Mouse (Mus musculus) liver, embryonic 12.5 days (tissue): Measurements from ENCODE around the gene Gm14459. TPM values are rescaled to one million over a fixed set of nuclear protein-coding genes. Genes with fewer than 3 reads are reported as not detected.
"Not testable (repeated sequence)": the region's sequence is repeated elsewhere in the genome, so short reads cannot be mapped to it uniquely, and the experiment has no call there.

ENCODE experiments used
- ATAC-seq: fragments of 200-750 bp; cut with Nextera tagmentation; 2 replicates; pipeline ENCODE4 v1.8.0; 2017; ENCODE audit warnings: moderate number of reproducible peaks, mild to moderate bottlenecking, moderate library complexity
- H3K27ac ChIP-seq: fragments of 300-500 bp; sonication (generic); 2 replicates; pipeline ENCODE4 v1.5.1; 2016; ENCODE audit warnings: mild to moderate bottlenecking
- H3K27me3 ChIP-seq: fragments of 300-500 bp; sonication (generic); replicated peaks from 2 replicates; pipeline ENCODE4 v1.6.1; 2016; ENCODE audit warnings: mild to moderate bottlenecking, moderate library complexity
- H3K36me3 ChIP-seq: fragments of 300-500 bp; sonication (generic); 2 replicates; pipeline ENCODE4 v1.6.1; 2016; ENCODE audit warnings: mild to moderate bottlenecking, moderate library complexity
- H3K4me1 ChIP-seq: fragments of 300-500 bp; sonication (generic); 2 replicates; pipeline ENCODE4 v1.6.1; 2016
- H3K4me2 ChIP-seq: fragments of 300-500 bp; sonication (generic); 2 replicates; pipeline ENCODE4 v1.6.1; 2016; ENCODE audit warnings: mild to moderate bottlenecking, moderate library complexity
- H3K4me3 ChIP-seq: fragments of 300-500 bp; sonication (generic); 2 replicates; pipeline ENCODE4 v1.5.1; 2016; ENCODE audit warnings: mild to moderate bottlenecking, moderate library complexity
- H3K9ac ChIP-seq: fragments of 300-500 bp; sonication (generic); 2 replicates; pipeline ENCODE4 v1.6.1; 2016; ENCODE audit warnings: mild to moderate bottlenecking, moderate library complexity
- H3K9me3 ChIP-seq: fragments of 300-500 bp; sonication (generic); replicated peaks from 2 replicates; pipeline ENCODE4 v1.6.1; 2016; ENCODE audit warnings: mild to moderate bottlenecking, moderate library complexity
- WGBS: fragments of 180-500 bp; shearing (Covaris S2); methylation state at CpG from one replicate; pipeline ENCODE4 v1.1.7; 2016; ENCODE audit not compliant: insufficient replicate concordance; 5-methylcytosine and 5-hydroxymethylcytosine counted together
- polyA plus RNA-seq: library from polyadenylated mRNA; unstranded; fragments of >200 nt; fragmentation: Nextera tagmentation; extraction: Ambion mirVana; gene quantifications from 2 replicates; pipeline ENCODE4 v1.2.1, GENCODE M21; 2016

Gene Gm14459
- polyA plus RNA-seq, result not detected in 2 replicates

DNA sequence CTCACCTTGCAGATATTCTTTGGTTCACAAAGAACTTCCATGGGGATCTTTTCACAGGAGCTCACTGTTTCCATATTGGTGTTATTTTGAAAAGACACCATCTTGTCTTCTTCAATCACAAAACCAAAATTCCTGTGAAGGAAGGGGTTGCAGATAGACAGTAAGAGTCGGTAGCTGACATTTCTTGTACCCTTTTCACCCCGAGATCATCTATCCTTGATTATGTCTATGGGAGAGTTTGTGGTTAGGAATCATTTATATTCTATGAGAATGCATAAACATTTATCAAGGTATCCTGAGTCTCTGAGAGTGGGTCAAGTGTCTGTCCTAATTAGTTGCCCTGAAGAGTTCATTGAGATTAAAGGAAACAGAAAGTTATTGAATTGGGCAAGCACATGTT is at the start of gene Gm14459:
Gene Gm14459, minus strand, starts transcription at position 101 of the 400 bp plus-strand sequence.
- Histone ChIP-seq H3K4me3 (no peak within 1 kb of the TSS), H3K27me3 (no peaks in the 10 kb centered on the region), H3K27ac (no peak within 1 kb of the TSS), H3K9ac (no peak within 1 kb of the TSS), H3K4me2 (no peak within 1 kb of the TSS), H3K9me3 (no peaks in the 10 kb centered on the region), H3K36me3 (no peaks in the 10 kb centered on the region), H3K4me1 (no peaks in the 10 kb centered on the region)
- WGBS, result 79% methylated on average over 2 of the region's 2 CpGs
- ATAC-seq, result no peak

DNA sequence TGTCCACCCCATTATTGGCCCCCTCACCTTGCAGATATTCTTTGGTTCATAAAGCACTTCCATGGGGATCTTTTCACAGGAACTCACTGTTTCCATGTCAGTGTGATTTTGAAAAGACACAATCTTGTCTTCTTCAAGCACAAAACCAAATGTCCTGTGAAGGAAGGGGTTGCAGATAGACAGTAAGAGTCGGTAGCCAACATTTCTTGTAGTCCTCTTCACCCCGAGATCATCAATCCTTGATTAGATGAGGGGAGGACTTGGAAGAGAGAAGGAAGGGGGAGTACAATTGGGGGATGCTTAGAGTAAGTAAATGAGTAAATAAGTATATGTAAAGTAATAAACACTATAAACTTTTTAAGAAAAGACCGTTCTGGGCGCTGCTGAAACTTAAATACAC is 23.4 kb upstream of the Gm14459 start, which contains the start of gene Ssxb6:
Gene Ssxb6, minus strand, starts transcription at position 101 of the 400 bp plus-strand sequence.
- H3K4me2 ChIP-seq, H3K27ac ChIP-seq, H3K4me1 ChIP-seq, H3K36me3 ChIP-seq, H3K9me3 ChIP-seq, H3K27me3 ChIP-seq, H3K9ac ChIP-seq, ATAC-seq, H3K4me3 ChIP-seq: not testable (repeated sequence)
- 50% methylated on average over 4 of the region's 4 CpGs for WGBS

Other genes with a start within 250 kb of the Gm14459 start
- not detected in 2 replicates for gene Ssxb10, start 197.5 kb downstream of the Gm14459 start, polyA plus RNA-seq
- gene Ssxb9, start 158.0 kb downstream of the Gm14459 start, polyA plus RNA-seq, result not detected in 2 replicates
- gene Ssxb1, start 111.6 kb downstream of the Gm14459 start, polyA plus RNA-seq, result not detected in 2 replicates
- gene Ssxb2, start 63.2 kb downstream of the Gm14459 start, polyA plus RNA-seq, result not detected in 2 replicates
- gene Ssxb6, start 23.3 kb upstream of the Gm14459 start, polyA plus RNA-seq, result not detected in 2 replicates
- gene Ssxb3, start 66.9 kb upstream of the Gm14459 start, polyA plus RNA-seq, result not detected in 2 replicates
- gene Ssxb8, start 165.9 kb upstream of the Gm14459 start, polyA plus RNA-seq, result not detected in 2 replicates
- gene Ssx9, start 223.5 kb upstream of the Gm14459 start, polyA plus RNA-seq, result not detected in 2 replicates